Mouse (Mus musculus) hindbrain, embryonic 11.5 days (tissue): ENCODE measurements around the gene Hist1h1a. TPM values are rescaled to one million over a fixed set of nuclear protein-coding genes. Genes with fewer than 3 reads are reported as not detected.
A peak's percentile ranks its signal among the peaks of the same experiment; 100 is the strongest.
"Not testable (repeated sequence)": the region's sequence is repeated elsewhere in the genome, so short reads cannot be mapped to it uniquely, and the experiment has no call there.

Experiments used
- ATAC-seq: fragments of 200-750 bp; cut with Nextera tagmentation; 2 replicates; pipeline ENCODE4 v1.8.0; 2017; ENCODE audit warnings: mild to moderate bottlenecking, moderate TSS enrichment, moderate library complexity; ENCODE audit not compliant: low FRiP score
- DNase-seq: peaks from one replicate; pipeline ENCODE4 v3.0.0-alpha.2; 2015; ENCODE audit warnings: low spot score
- H3K27ac ChIP-seq: fragments of 300-500 bp; sonication (generic); 2 replicates; pipeline ENCODE4 v1.5.1; 2014; ENCODE audit warnings: mild to moderate bottlenecking, low read depth, low read length
- H3K27me3 ChIP-seq: fragments of 300-500 bp; sonication (generic); 2 replicates; pipeline ENCODE4 v1.6.1; 2014; ENCODE audit warnings: mild to moderate bottlenecking, low read length, moderate library complexity, mixed read lengths; ENCODE audit not compliant: control insufficient read depth, insufficient read depth
- H3K36me3 ChIP-seq: fragments of 300-500 bp; sonication (generic); 2 replicates; pipeline ENCODE4 v1.6.1; 2014; ENCODE audit warnings: mild to moderate bottlenecking, low read length, moderate library complexity, mixed read lengths; ENCODE audit not compliant: control insufficient read depth, insufficient read depth
- H3K4me1 ChIP-seq: fragments of 300-500 bp; sonication (generic); replicated peaks from 2 replicates; pipeline ENCODE4 v1.6.1; 2014; ENCODE audit warnings: low read length, mixed read lengths; ENCODE audit not compliant: control insufficient read depth, insufficient read depth
- H3K4me2 ChIP-seq: fragments of 300-500 bp; sonication (generic); replicated peaks from 2 replicates; pipeline ENCODE4 v1.6.1; 2014; ENCODE audit warnings: mild to moderate bottlenecking, low read depth, low read length
- H3K4me3 ChIP-seq: fragments of 300-500 bp; sonication (generic); 2 replicates; pipeline ENCODE4 v1.5.1; 2014; ENCODE audit warnings: low read depth, low read length
- H3K9ac ChIP-seq: fragments of 300-500 bp; sonication (generic); 2 replicates; pipeline ENCODE4 v1.6.1; 2014; ENCODE audit warnings: low read depth, low read length
- H3K9me3 ChIP-seq: fragments of 300-500 bp; sonication (generic); 2 replicates; pipeline ENCODE4 v1.6.1; 2016; ENCODE audit warnings: low read length; ENCODE audit not compliant: control insufficient read depth
- WGBS: fragments of 180-500 bp; shearing (Covaris S2); extraction: QIAGEN DNeasy Blood & Tissue Kit; methylation state at CpG from one replicate; pipeline ENCODE4 v1.1.7; 2014; 5-methylcytosine and 5-hydroxymethylcytosine counted together
- polyA plus RNA-seq: library from polyadenylated mRNA; unstranded; fragments of >200 nt; fragmentation: Nextera tagmentation; extraction: Ambion mirVana; gene quantifications from 2 replicates; pipeline ENCODE4 v1.2.1, GENCODE M21; 2014

Gene Hist1h1a
- polyA plus RNA-seq, 1 experiment from 2014 or later = 3.7 TPM

DNA sequence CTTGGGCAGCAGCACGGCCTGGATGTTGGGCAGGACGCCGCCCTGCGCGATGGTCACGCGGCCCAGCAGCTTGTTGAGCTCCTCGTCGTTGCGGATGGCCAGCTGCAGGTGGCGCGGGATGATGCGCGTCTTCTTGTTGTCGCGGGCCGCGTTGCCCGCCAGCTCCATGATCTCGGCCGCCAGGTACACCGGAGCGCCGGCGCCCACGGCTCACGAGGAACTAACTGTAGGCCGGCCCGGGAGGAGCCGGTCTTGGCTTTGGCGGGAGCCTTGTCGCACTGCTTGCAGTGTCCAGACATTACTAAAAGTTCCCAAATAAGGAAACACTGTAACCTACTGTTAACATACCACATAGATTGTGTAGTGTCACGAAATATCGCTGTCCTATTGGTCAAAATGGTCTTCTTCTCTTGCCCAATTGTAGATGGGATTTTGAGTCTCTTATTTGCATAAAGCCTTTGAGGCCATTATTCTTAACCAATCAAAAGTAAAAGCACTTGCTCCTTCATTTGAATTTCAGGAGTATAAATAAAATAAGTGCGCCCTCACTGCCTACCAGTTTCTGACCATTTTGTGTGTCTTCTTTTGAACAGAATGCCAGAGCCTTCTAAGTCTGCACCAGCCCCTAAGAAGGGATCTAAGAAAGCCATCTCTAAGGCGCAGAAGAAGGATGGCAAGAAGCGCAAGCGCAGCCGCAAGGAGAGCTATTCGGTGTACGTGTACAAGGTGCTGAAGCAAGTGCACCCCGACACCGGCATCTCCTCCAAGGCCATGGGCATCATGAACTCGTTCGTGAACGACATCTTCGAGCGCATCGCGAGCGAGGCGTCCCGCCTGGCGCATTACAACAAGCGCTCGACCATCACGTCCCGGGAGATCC, 17.0 kb upstream of the Hist1h1a start, which contains the start of gene Hist1h2bb:
Gene Hist1h2bb (plus strand): TSS at position 534 of the 880 bp plus-strand sequence.
- not testable (repeated sequence) for H3K27me3 ChIP-seq, H3K36me3 ChIP-seq, H3K9me3 ChIP-seq, H3K4me1 ChIP-seq
- ATAC-seq = peak; percentile 92
- DNase-seq = peak; percentile 76
- peak within 1 kb of the TSS; percentile 31 for H3K4me3 ChIP-seq
- H3K27ac ChIP-seq = peak within 1 kb of the TSS; percentile 93
- H3K4me2 ChIP-seq = peak within 1 kb of the TSS; percentile 59
- H3K9ac ChIP-seq = peak within 1 kb of the TSS; percentile 54
- WGBS = 1% methylated on average over 36 of the region's 58 CpGs

DNA sequence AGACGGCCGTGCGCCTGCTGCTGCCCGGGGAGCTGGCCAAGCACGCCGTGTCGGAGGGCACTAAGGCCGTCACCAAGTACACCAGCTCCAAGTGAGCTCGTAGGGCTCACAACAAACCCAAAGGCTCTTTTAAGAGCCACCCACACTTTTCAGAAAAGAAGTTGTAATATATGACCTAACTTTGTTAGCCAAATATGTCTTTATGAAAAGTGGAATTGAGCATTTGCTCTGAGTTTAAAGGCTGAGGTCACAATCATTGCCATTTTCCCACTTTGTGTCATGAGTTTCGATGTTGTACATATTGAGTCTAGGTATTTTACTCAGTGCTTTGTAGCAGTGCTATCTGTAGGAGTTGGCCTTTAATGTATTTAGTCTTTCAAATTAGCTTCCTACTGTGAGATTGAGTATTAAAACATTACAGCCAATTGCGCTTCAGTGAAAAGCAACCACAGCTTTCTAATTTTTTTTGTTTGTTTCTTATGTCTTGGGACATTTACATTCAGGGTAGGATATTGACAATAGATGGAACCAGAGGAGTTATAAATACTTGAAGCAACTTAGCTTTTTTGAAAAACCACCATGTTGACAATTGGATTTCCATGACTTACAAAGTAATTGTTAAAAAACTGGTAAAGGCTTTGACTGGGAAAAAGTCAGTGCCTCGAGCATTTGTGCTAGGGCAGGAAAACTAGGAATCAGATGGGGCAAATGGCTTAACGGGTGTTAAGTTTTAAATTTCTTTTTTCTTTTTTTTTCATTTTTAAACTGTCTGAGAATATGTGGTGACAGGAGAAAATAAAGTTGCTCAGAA, 16.2 kb upstream of the Hist1h1a start:
- peak overlapping the region; percentile 31 for H3K4me3 ChIP-seq
- peak overlapping the region; percentile 54 for H3K9ac ChIP-seq
- DNase-seq = peak; percentile 61
- H3K36me3 ChIP-seq = no peaks in the 10 kb centered on the region
- H3K9me3 ChIP-seq = no peaks in the 10 kb centered on the region
- ATAC-seq = peak; percentile 19
- WGBS = 2% methylated on average over 9 of the region's 13 CpGs
- peaks cover 4% of the 10 kb centered on the region; the same call in 1 of the 2 replicates for H3K4me1 ChIP-seq
- H3K4me2 ChIP-seq = peak overlapping the region; percentile 59
- H3K27ac ChIP-seq = peak overlapping the region; percentile 93
- no peaks in the 10 kb centered on the region for H3K27me3 ChIP-seq

DNA sequence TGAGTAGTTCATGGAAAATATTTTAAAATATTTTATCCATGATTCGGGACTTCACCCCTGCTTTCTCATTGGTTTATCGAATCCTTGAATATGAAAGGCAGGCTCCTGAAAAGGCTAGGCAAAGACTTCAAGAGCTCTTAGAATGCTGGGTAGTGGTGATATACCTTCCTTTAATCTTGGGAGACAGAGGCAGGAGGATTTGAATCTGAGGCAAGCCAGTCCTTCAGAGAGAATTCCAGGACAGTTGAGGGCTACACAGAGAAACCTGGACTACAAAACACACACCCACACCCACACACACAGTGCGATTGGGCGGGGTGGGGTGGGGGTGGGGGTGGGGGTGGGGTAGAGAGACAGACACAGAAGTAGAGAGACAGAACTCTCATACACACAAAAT, 15.6 kb upstream of the Hist1h1a start:
- ATAC-seq = no peak
- 11% methylated on average over 4 of the region's 4 CpGs for WGBS
- H3K9me3 ChIP-seq = no peaks in the 10 kb centered on the region
- peak; percentile 40 for DNase-seq
- H3K4me1 ChIP-seq = peaks cover 4% of the 10 kb centered on the region; the same call in 1 of the 2 replicates
- H3K4me3 ChIP-seq = no peak overlapping the region
- H3K36me3 ChIP-seq = no peaks in the 10 kb centered on the region
- peak overlapping the region; percentile 93 for H3K27ac ChIP-seq
- peak overlapping the region; percentile 24; the same call in 1 of the 2 replicates for H3K4me2 ChIP-seq
- no peaks in the 10 kb centered on the region for H3K27me3 ChIP-seq
- H3K9ac ChIP-seq = peak overlapping the region; percentile 16; the same call in 1 of the 2 replicates

DNA sequence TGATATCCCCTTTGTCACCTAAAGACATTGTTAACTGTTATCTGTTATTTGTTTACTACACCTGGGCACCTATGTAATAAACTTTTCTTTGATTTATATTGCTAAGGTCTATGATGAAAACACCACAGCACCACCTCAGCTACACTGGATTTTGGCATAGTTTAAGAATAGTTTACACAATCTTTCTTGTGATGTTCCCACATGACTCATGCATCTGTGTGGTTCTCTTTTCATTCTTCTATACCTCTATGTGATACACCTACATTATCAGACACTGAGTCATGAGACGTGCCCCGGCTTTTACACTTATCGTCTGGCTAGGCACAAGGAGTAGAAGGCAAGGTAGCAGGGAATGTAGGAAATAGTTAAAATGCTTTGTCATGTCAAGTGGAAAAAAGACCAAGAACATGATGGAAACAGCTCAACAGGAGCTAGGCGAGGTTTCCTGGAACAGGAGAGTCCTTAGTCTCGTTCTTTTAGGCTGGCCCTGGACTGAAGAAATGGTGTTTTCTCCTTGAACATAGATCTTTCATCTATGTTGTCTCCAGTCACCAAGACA, 13.8 kb upstream of the Hist1h1a start:
- Histone ChIP-seq H3K4me2 (no peak overlapping the region), H3K27ac (no peak overlapping the region), H3K9me3 (no peaks in the 10 kb centered on the region), H3K9ac (no peak overlapping the region), H3K4me3 (no peak overlapping the region), H3K36me3 (no peaks in the 10 kb centered on the region), H3K27me3 (no peaks in the 10 kb centered on the region), H3K4me1 (peaks cover 4% of the 10 kb centered on the region; the same call in 1 of the 2 replicates)
- WGBS = 91% methylated on average over 5 of the region's 5 CpGs
- ATAC-seq (no peak), DNase-seq (no peak)

DNA sequence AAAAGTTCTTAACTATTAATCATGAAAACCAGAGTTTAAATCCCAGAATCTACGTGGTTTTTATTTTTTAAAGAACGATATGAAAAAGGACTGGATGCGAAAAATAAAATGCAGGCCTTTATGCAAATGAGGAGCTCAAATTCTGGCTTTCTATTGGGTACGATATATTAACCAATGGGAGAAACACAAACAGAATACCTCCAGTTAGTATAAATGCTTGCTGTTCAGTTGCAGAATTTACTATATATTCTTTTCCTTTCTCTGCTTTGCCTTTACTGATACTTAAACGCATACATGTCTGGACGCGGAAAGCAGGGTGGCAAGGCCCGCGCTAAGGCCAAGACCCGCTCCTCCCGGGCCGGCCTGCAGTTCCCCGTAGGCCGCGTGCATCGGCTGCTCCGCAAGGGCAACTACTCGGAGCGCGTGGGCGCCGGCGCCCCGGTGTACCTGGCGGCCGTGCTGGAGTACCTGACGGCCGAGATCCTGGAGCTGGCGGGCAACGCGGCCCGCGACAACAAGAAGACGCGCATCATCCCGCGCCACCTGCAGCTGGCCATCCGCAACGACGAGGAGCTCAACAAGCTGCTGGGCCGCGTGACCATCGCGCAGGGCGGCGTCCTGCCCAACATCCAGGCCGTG, 12.5 kb upstream of the Hist1h1a start, which contains the start of gene Hist1h2ab:
Gene Hist1h2ab (plus strand): TSS at position 288 of the 639 bp plus-strand sequence.
- 1% methylated on average over 25 of the region's 47 CpGs for WGBS
- DNase-seq (peak; percentile 74), ATAC-seq (peak; percentile 52)
- peak within 1 kb of the TSS; percentile 90 for H3K27ac ChIP-seq
- not testable (repeated sequence) for H3K9me3 ChIP-seq, H3K36me3 ChIP-seq, H3K4me1 ChIP-seq, H3K27me3 ChIP-seq
- peak within 1 kb of the TSS; percentile 54 for H3K4me2 ChIP-seq
- H3K9ac ChIP-seq = peak within 1 kb of the TSS; percentile 49; the same call in 1 of the 2 replicates
- H3K4me3 ChIP-seq = peak within 1 kb of the TSS; percentile 39

DNA sequence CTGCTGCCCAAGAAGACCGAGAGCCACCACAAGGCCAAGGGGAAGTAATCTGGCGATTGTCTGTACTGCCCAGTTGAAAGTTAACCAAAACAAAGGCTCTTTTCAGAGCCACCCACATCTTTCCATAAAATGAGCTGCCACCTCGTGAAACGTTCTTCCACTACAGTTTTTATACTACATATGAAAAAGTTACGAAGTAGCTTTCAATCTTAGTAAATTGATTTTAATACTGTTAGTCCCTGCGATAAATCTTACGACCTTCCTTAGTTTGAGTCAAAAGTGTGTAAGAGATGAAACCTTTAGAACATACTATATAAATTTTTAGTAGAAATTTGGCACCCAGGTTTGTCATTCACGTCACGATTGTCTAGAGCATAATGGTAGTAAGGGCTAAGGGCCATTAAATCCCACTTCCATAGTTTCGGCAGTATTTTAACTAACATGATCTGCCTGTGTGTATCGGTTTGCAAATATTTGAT, 11.9 kb upstream of the Hist1h1a start:
- Histone ChIP-seq H3K4me2 (peak overlapping the region; percentile 54), H3K4me1 (peaks cover 4% of the 10 kb centered on the region; the same call in 1 of the 2 replicates), H3K9me3 (no peaks in the 10 kb centered on the region), H3K27me3 (no peaks in the 10 kb centered on the region), H3K36me3 (no peaks in the 10 kb centered on the region), H3K27ac (peak overlapping the region; percentile 90), H3K9ac (peak overlapping the region; percentile 49; the same call in 1 of the 2 replicates), H3K4me3 (peak overlapping the region; percentile 39)
- ATAC-seq (peak; percentile 38), DNase-seq (peak; percentile 54)
- under 1% methylated on average over 11 of the region's 11 CpGs for WGBS

DNA sequence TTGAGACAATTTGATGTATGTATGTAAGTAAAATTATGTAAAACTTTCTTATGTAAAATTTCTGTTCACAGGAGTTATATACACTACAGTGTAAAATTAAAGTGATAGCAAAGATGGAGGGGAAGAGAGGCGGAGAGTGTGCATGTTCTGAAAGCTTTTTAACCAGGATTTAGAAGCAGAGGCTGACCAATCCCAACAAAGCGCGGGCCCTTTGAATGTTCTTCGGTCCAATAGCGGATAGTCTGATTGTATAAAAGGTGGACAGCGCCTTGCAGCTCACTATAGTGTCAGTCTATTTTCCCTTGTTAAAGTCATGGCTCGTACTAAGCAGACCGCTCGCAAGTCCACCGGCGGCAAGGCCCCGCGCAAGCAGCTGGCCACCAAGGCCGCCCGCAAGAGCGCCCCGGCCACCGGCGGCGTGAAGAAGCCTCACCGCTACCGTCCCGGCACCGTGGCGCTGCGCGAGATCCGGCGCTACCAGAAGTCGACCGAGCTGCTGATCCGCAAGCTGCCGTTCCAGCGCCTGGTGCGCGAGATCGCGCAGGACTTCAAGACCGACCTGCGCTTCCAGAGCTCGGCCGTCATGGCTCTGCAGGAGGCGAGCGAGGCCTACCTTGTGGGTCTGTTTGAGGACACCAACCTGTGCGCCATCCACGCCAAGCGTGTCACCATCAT, 11.3 kb upstream of the Hist1h1a start, which contains the start of gene Hist1h3b:
Gene Hist1h3b (plus strand): TSS at position 201 of the 675 bp plus-strand sequence.
- not testable (repeated sequence) for H3K9me3 ChIP-seq, H3K27me3 ChIP-seq, H3K4me1 ChIP-seq, H3K36me3 ChIP-seq
- WGBS = 0% methylated on average over 15 of the region's 47 CpGs
- ATAC-seq (peak; percentile 89), DNase-seq (peak; percentile 95)
- H3K4me3 ChIP-seq = peak within 1 kb of the TSS; percentile 39
- peak within 1 kb of the TSS; percentile 54 for H3K4me2 ChIP-seq
- peak within 1 kb of the TSS; percentile 65 for H3K9ac ChIP-seq
- peak within 1 kb of the TSS; percentile 90 for H3K27ac ChIP-seq
